33 mouse cellular contexts compared by ENCODE assay signal in genomic region chr1:19543011-19543410, GRCm38 (mm10).
"Had no signal": no experiment of that assay in that cellular context is flagged by ENCODE, and none has a peak within 500 bp of the region (broad histone marks: within the 10 kb centered on the region; RNA-seq: fewer than 3 reads in every experiment).

No protein-coding gene starts in this region.

- H3K4me1 ChIP-seq: heart, embryonic 10.5 days; heart, embryonic 12.5 days; heart, embryonic 13.5 days; heart, embryonic 15.5 days; hindbrain, embryonic 10.5 days; hindbrain, embryonic 12.5 days; hindbrain, embryonic 13.5 days; hindbrain, embryonic 15.5 days; kidney, embryonic 15.5 days had no signal

- H3K9me3 ChIP-seq: heart, embryonic 10.5 days; heart, embryonic 12.5 days; heart, embryonic 13.5 days; heart, embryonic 15.5 days; hindbrain, embryonic 10.5 days; hindbrain, embryonic 12.5 days; hindbrain, embryonic 13.5 days; hindbrain, embryonic 15.5 days; kidney, embryonic 15.5 days had no signal

- H3K4me3 ChIP-seq: heart, embryonic 10.5 days; heart, embryonic 12.5 days; heart, embryonic 13.5 days; heart, embryonic 15.5 days; hindbrain, embryonic 10.5 days; hindbrain, embryonic 12.5 days; hindbrain, embryonic 13.5 days; hindbrain, embryonic 15.5 days; kidney, embryonic 15.5 days; layer of hippocampus, adult 2 months; left cerebral cortex, adult 2 months had no signal

- H3K36me3 ChIP-seq: heart, embryonic 10.5 days; heart, embryonic 12.5 days; heart, embryonic 13.5 days; heart, embryonic 15.5 days; hindbrain, embryonic 10.5 days; hindbrain, embryonic 12.5 days; hindbrain, embryonic 13.5 days; hindbrain, embryonic 15.5 days; kidney, embryonic 15.5 days had no signal

- H3K4me2 ChIP-seq: heart, embryonic 11.5 days; heart, embryonic 12.5 days; heart, embryonic 13.5 days; heart, embryonic 15.5 days; hindbrain, embryonic 12.5 days; hindbrain, embryonic 13.5 days; hindbrain, embryonic 14.5 days; hindbrain, embryonic 15.5 days; kidney, embryonic 15.5 days had no signal

- H3K9ac ChIP-seq: heart, embryonic 12.5 days; heart, embryonic 13.5 days; heart, embryonic 15.5 days; hindbrain, embryonic 12.5 days; hindbrain, embryonic 13.5 days; hindbrain, embryonic 14.5 days; hindbrain, embryonic 15.5 days; kidney, embryonic 15.5 days had no signal

- DNase-seq: heart, postnatal 10 days; heart, postnatal 14 days; heart, postnatal 36 days; heart, postnatal 4 days; kidney, adult 11 months; kidney, adult 18-20 months; kidney, adult 2 months; kidney, adult 8-10 months; kidney, adult 9 months; kidney, postnatal 10 days; kidney, postnatal 14 days; kidney, postnatal 25 days; kidney, postnatal 36 days; kidney, postnatal 4 days; layer of hippocampus, adult 9-11 months; layer of hippocampus, postnatal 36 days had no signal

- H3K27ac ChIP-seq: heart, embryonic 10.5 days; heart, embryonic 13.5 days; heart, embryonic 15.5 days; hindbrain, embryonic 10.5 days; hindbrain, embryonic 12.5 days; hindbrain, embryonic 13.5 days; hindbrain, embryonic 14.5 days; hindbrain, embryonic 15.5 days; hindbrain, postnatal 0 days; kidney, embryonic 15.5 days; kidney, postnatal 0 days; layer of hippocampus, adult 2 months; left cerebral cortex, adult 2 months had no signal

- ATAC-seq: hindbrain, embryonic 16.5 days; hindbrain, postnatal 0 days; inflammation-experienced regulatory T-cells, adult 6 months had no signal

- H3K27me3 ChIP-seq: heart, embryonic 12.5 days; heart, embryonic 13.5 days; heart, embryonic 15.5 days; hindbrain, embryonic 12.5 days; hindbrain, embryonic 13.5 days; hindbrain, embryonic 15.5 days; kidney, embryonic 15.5 days had no signal
